Mouse (Mus musculus) spleen, adult 2 months (tissue): Measurements from ENCODE around the gene Rad51d.

Experiments used
- CTCF ChIP-seq: fragments of 200-500 bp; IDR thresholded peaks from 2 replicates; pipeline ENCODE4 v1.5.1; 2011; ENCODE audit warnings: mild to moderate bottlenecking, inconsistent platforms; ENCODE audit not compliant: insufficient read depth, insufficient read length, insufficient replicate concordance; ENCODE audit errors: extremely low read depth
- POLR2A ChIP-seq: fragments of 200-500 bp; IDR thresholded peaks from 2 replicates; pipeline ENCODE4 v1.6.1; 2011; ENCODE audit warnings: low read depth, low read length, inconsistent platforms

- TF ChIP-seq CTCF (no peak), POLR2A (no peak)
These were observed 39.2 kb upstream of the Rad51d start for GRCm38 (mm10) chr11:82929633-82929950.
